Mouse (Mus musculus) neural tube, embryonic 14.5 days (tissue): ENCODE measurements around the gene Tmem202. TPM values are rescaled to one million over a fixed set of nuclear protein-coding genes. Genes with fewer than 3 reads are reported as not detected.

ENCODE experiments used
- polyA plus RNA-seq: library from polyadenylated mRNA; unstranded; fragments of >200 nt; fragmentation: Nextera tagmentation; extraction: Ambion mirVana; gene quantifications from 2 replicates; pipeline ENCODE4 v1.2.1, GENCODE M21; 2014

Tmem202 gene
- polyA plus RNA-seq, 1 experiment from 2014 or later: 0.68 TPM

Other genes with a start within 250 kb of the Tmem202 start
- gene Adpgk, start 248.3 kb downstream of the Tmem202 start, polyA plus RNA-seq: 22.1 and 28.8 TPM in 2 replicates
- gene Bbs4, start 186.3 kb downstream of the Tmem202 start, polyA plus RNA-seq: 37.1 and 37.7 TPM in 2 replicates
- 17.7 and 20.0 TPM in 2 replicates for gene Arih1, start 53.2 kb downstream of the Tmem202 start, polyA plus RNA-seq
- gene Hexa, start 307 bp downstream of the Tmem202 start, polyA plus RNA-seq: 49.0 and 63.3 TPM in 2 replicates
- 28.8 and 34.8 TPM in 2 replicates for gene Celf6, start 38.1 kb upstream of the Tmem202 start, polyA plus RNA-seq
- gene Parp6, start 77.4 kb upstream of the Tmem202 start, polyA plus RNA-seq: 246 and 258 TPM in 2 replicates
- gene Pkm, start 116.5 kb upstream of the Tmem202 start, polyA plus RNA-seq: 834 and 964 TPM in 2 replicates
- gene Gramd2, start 140.3 kb upstream of the Tmem202 start, polyA plus RNA-seq: 3.1 and 6.0 TPM in 2 replicates
- 13.3 and 13.5 TPM in 2 replicates for gene Senp8, start 210.9 kb upstream of the Tmem202 start, polyA plus RNA-seq
- gene Myo9a, start 211.0 kb upstream of the Tmem202 start, polyA plus RNA-seq: 37.9 and 38.9 TPM in 2 replicates